Comparison of ENCODE assay signal across 20 mouse cellular contexts in genomic region chr11:60155690-60156089, GRCm38 (mm10). TPM values are rescaled to one million over a fixed set of nuclear protein-coding genes. Genes with fewer than 3 reads are reported as not detected.
DNase-seq lines count a peak whose midpoint lies in the region; ATAC-seq and TF ChIP-seq lines count a peak whose summit lies in the region.
"Had no signal": no experiment of that assay in that cellular context is flagged by ENCODE, and none has a peak within 500 bp of the region (broad histone marks: within the 10 kb centered on the region; RNA-seq: fewer than 3 reads in every experiment).

No protein-coding gene starts in this region.

- peak overlapping the region; percentile 18; the same call in 1 of the 2 replicates for H3K9ac ChIP-seq in hindbrain, embryonic 12.5 days
- 0 out of 2 replicates have a peak overlapping the region, but pooled peaks have one; percentile 3 for H3K9ac ChIP-seq in midbrain, embryonic 11.5 days (ENCODE audit: low read length)
- H3K9ac ChIP-seq in neural tube, embryonic 13.5 days, result no peak overlapping the region
- H3K9ac ChIP-seq: liver, embryonic 14.5 days; lung, embryonic 15.5 days had no signal

- H3K4me2 ChIP-seq in hindbrain, embryonic 12.5 days (replicated peaks), result no peak overlapping the region
- H3K4me2 ChIP-seq in midbrain, embryonic 11.5 days, result no peak overlapping the region
- H3K4me2 ChIP-seq in neural tube, embryonic 13.5 days, result no peak overlapping the region
- H3K4me2 ChIP-seq: heart, embryonic 11.5 days; lung, embryonic 15.5 days had no signal

- peaks cover 26% of the 10 kb centered on the region for H3K4me1 ChIP-seq in hindbrain, embryonic 12.5 days
- H3K4me1 ChIP-seq in midbrain, embryonic 11.5 days (ENCODE audit: control insufficient read depth, insufficient read depth, low read length), result peaks cover 15% of the 10 kb centered on the region
- H3K4me1 ChIP-seq in neural tube, embryonic 13.5 days (replicated peaks), result peaks cover 62% of the 10 kb centered on the region

- no peak for DNase-seq in layer of hippocampus, adult 2 months (ENCODE audit: low spot score in 2 of 2)
- no peak for DNase-seq in layer of hippocampus, postnatal 10 days (ENCODE audit: low spot score in 2 of 2)
- no peak for DNase-seq in midbrain, embryonic 11.5 days (ENCODE audit: low spot score, missing footprints)
- DNase-seq in cerebellum, adult 8-10 months, result no peak
- DNase-seq in frontal cortex, postnatal 10 days (ENCODE audit: low spot score in 2 of 2), result no peak
- DNase-seq in layer of hippocampus, adult 18-20 months (ENCODE audit: low spot score in 2 of 2), result no peak
- DNase-seq: adrenal gland, adult 8-10 months; gastrocnemius, adult 2 months; heart, postnatal 10 days; kidney, adult 8-10 months; kidney, postnatal 36 days had no signal

- H3K27ac ChIP-seq in layer of hippocampus, adult 2 months, result peak overlapping the region; percentile 64
- H3K27ac ChIP-seq in hindbrain, embryonic 12.5 days, result peak overlapping the region; percentile 56
- peak overlapping the region; percentile 60 for H3K27ac ChIP-seq in midbrain, embryonic 11.5 days (ENCODE audit: low read depth, low read length)
- H3K27ac ChIP-seq in neural tube, embryonic 13.5 days (replicated peaks), result peak overlapping the region; percentile 25
- H3K27ac ChIP-seq: gastrocnemius, adult 2 months; liver, embryonic 14.5 days; lung, embryonic 15.5 days; macrophage had no signal

- no peaks in the 10 kb centered on the region for H3K27me3 ChIP-seq in hindbrain, embryonic 12.5 days
- H3K27me3 ChIP-seq in midbrain, embryonic 11.5 days (ENCODE audit: control insufficient read depth, insufficient read depth, low read length), result no peaks in the 10 kb centered on the region
- no peaks in the 10 kb centered on the region for H3K27me3 ChIP-seq in neural tube, embryonic 13.5 days
- H3K27me3 ChIP-seq: lung, embryonic 15.5 days; Patski had no signal

- peaks cover 37% of the 10 kb centered on the region for H3K36me3 ChIP-seq in hindbrain, embryonic 12.5 days
- no peaks in the 10 kb centered on the region for H3K36me3 ChIP-seq in midbrain, embryonic 11.5 days (ENCODE audit: control insufficient read depth, insufficient read depth, low read length)
- H3K36me3 ChIP-seq in neural tube, embryonic 13.5 days, result peaks cover 29% of the 10 kb centered on the region

- WGBS in hindbrain, embryonic 12.5 days, result 75% methylated on average over 5 of the region's 5 CpGs
- WGBS in midbrain, embryonic 11.5 days, result 30% methylated on average over 5 of the region's 5 CpGs
- WGBS in neural tube, embryonic 13.5 days, result 68% methylated on average over 5 of the region's 5 CpGs

- no peak for TF ChIP-seq CTCF in layer of hippocampus, adult 2 months (conservative IDR thresholded peaks at IDR 0.05)

- no peak overlapping the region for H3K4me3 ChIP-seq in layer of hippocampus, adult 2 months
- no peak overlapping the region for H3K4me3 ChIP-seq in hindbrain, embryonic 12.5 days
- no peak overlapping the region for H3K4me3 ChIP-seq in midbrain, embryonic 11.5 days (ENCODE audit: low read depth, low read length)
- no peak overlapping the region for H3K4me3 ChIP-seq in neural tube, embryonic 13.5 days
- H3K4me3 ChIP-seq: gastrocnemius, adult 2 months; lung, embryonic 15.5 days had no signal

- no peaks in the 10 kb centered on the region for H3K9me3 ChIP-seq in hindbrain, embryonic 12.5 days (replicated peaks)
- no peaks in the 10 kb centered on the region for H3K9me3 ChIP-seq in midbrain, embryonic 11.5 days (ENCODE audit: control insufficient read depth, low read length)
- H3K9me3 ChIP-seq in neural tube, embryonic 13.5 days, result no peaks in the 10 kb centered on the region
- H3K9me3 ChIP-seq: lung, embryonic 15.5 days had no signal

- ATAC-seq in hindbrain, embryonic 12.5 days (ENCODE audit: low FRiP score), result no peak
- no peak; the same call in 1 of the 2 replicates for ATAC-seq in midbrain, embryonic 11.5 days (ENCODE audit: low FRiP score)
- no peak for ATAC-seq in neural tube, embryonic 13.5 days (ENCODE audit: low read depth)
- ATAC-seq: CD4-positive, CD25-positive, alpha-beta regulatory T cell, adult 4 months; inflammation-experienced regulatory T-cells, adult 6 months; Patski had no signal

RNA-seq across cellular contexts. Expression of gene Rai1, which starts 50.9 kb away (rescaled TPM):
- 10 to 100 TPM; 78.1 to 89.7 TPM for total RNA-seq in layer of hippocampus, adult 2 months (2021)
- total RNA-seq in layer of hippocampus, postnatal 10 days (2021), result 10 to 100 TPM; 70.7 to 83.2 TPM
- 40.2 and 43.0 TPM in 2 replicates for polyA plus RNA-seq in hindbrain, embryonic 12.5 days (2016; fragmentation: Nextera tagmentation; extraction: Ambion mirVana)
- 19.0 and 23.9 TPM in 2 replicates for polyA plus RNA-seq in midbrain, embryonic 11.5 days (2014; fragmentation: Nextera tagmentation; extraction: Ambion mirVana)
- 29.9 and 30.0 TPM in 2 replicates for polyA plus RNA-seq in neural tube, embryonic 13.5 days (2015; fragmentation: Nextera tagmentation; extraction: Ambion mirVana)
- 10 to 100 TPM; 76.2 to 80.9 TPM for total RNA-seq in layer of hippocampus, adult 18-20 months (2021)
